Mouse (Mus musculus): ENCODE measurements around the gene Slit1.

Gene Slit1

GRCm38 (mm10) chr19:41743396-41743795 is at the start of gene Slit1:
TSS of gene Slit1 (minus strand) at chr19:41743665.
- no peak for DNase-seq (ENCODE audit: low read depth, low spot score)

DNA sequence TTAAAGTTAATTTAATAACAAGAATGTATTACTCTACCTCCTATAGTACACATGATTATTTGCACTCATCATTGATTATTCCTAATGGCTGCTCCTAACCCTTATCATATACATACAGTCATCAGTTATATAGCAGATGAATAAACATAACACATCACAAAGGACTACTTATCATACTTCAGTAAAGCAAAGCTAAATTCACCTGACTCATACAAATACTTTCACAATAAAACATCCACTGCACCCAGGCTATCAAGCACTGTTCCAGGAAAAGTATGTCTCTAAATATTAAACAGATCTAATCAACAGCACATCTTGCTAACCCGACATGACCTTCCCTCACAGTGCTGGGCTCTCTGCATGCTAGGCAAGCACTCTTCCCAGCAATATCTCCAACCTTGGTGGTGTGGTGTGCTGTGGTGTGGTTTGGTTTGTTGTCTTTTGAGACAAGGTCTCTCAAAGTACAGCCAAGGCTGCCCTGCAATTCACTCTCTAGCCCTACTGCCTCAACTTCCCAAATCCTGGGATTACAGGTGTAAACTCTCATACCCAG is 49.5 kb upstream of the Slit1 start:
- no peak for DNase-seq (ENCODE audit: low read depth, low spot score)

GRCm38 (mm10) chr19:41791384-41791783 is 47.9 kb upstream of the Slit1 start:
- no peak for DNase-seq (ENCODE audit: low read depth, low spot score)

- no peak for DNase-seq (ENCODE audit: low read depth, low spot score)
Measured at GRCm38 (mm10) chr19:41789110-41789961, 45.9 kb upstream of the Slit1 start.

- no peak for DNase-seq (ENCODE audit: low read depth, low spot score)
Measured at GRCm38 (mm10) chr19:41786896-41787295, 43.4 kb upstream of the Slit1 start.

GRCm38 (mm10) chr19:41777514-41777913 is 34.0 kb upstream of the Slit1 start:
- no peak for DNase-seq (ENCODE audit: low read depth, low spot score)

DNA sequence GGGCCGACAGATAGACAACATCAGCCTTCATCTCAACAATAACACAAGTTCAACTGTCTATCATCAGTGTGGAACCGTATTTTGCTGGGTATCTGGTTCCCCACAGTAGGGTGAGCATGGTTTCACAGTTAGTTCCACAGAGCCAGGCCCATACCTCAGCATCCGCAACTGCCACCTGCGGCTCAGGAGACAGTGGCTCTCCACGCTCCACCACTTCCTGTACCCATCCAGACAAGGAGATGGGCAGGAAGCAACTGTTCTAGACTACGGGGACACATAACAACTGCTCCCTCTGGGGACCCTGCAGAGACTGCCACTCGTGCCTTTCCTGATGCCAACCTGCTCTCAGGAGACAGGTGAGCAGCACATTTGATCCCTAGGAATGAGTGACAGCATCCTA is 25.2 kb upstream of the Slit1 start:
- no peak for DNase-seq (ENCODE audit: low read depth, low spot score)

- DNase-seq (ENCODE audit: low read depth, low spot score), result no peak
Measured at GRCm38 (mm10) chr19:41766628-41767027, 23.2 kb upstream of the Slit1 start.

GRCm38 (mm10) chr19:41763870-41764660 is 20.6 kb upstream of the Slit1 start:
- DNase-seq (ENCODE audit: low read depth, low spot score), result peak; percentile 97

GRCm38 (mm10) chr19:41761529-41761928 is 18.1 kb upstream of the Slit1 start:
- peak; percentile 34 for DNase-seq (ENCODE audit: low read depth, low spot score)

DNA sequence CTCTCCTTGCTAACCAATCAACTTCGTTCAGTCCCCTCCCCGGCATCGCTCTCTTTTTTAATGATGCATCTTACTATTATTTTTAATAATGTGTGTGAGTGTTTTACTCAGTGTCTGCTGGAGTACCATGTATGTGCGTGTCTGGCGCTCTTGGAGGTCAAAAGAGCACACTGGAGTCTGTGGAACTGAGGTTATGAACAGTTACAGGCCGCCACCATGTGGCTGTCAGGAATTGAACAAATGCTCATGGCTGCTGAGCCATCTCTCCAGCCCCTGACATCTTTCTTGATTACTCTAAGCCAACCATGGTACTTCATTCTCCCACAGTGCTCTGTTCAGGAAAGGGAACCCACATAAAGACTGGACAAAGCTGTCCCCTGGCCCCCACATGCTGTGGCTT is 16.3 kb upstream of the Slit1 start:
- peak; percentile 9 for DNase-seq (ENCODE audit: low read depth, low spot score)

- no peak for DNase-seq (ENCODE audit: low read depth, low spot score)
Measured at GRCm38 (mm10) chr19:41759270-41759669, 15.8 kb upstream of the Slit1 start.

- no peak for DNase-seq (ENCODE audit: low read depth, low spot score)
Measured at GRCm38 (mm10) chr19:41754760-41755159, 11.3 kb upstream of the Slit1 start.

GRCm38 (mm10) chr19:41751906-41752305 is 8.4 kb upstream of the Slit1 start:
- DNase-seq (ENCODE audit: low read depth, low spot score), result no peak

DNA sequence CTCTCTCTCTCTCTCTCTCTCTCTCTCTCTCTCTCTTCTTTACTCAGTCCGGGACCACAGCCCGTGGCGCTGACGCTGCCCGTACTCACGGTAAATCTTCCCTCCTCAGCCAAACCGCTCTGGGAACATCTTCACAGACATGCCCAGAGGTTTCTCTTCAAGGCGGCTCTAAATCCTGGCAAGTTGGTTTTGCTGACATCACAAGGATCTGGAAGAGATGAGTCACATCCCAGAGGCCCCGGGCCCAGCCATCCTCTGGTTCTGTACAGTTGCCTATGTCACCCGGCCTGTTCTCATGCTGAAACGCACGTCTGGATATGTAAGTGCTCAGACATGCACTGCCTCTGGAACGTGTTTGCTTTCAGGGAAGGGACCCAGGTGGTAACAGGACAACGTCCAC is 4.0 kb upstream of the Slit1 start:
- DNase-seq (ENCODE audit: low read depth, low spot score), result peak; percentile 64

GRCm38 (mm10) chr19:41745941-41746557 is 2.6 kb upstream of the Slit1 start:
- DNase-seq (ENCODE audit: low read depth, low spot score), result no peak

- DNase-seq (ENCODE audit: low read depth, low spot score), result no peak
Measured at GRCm38 (mm10) chr19:41738896-41739295, 4.6 kb downstream of the Slit1 start.

DNA sequence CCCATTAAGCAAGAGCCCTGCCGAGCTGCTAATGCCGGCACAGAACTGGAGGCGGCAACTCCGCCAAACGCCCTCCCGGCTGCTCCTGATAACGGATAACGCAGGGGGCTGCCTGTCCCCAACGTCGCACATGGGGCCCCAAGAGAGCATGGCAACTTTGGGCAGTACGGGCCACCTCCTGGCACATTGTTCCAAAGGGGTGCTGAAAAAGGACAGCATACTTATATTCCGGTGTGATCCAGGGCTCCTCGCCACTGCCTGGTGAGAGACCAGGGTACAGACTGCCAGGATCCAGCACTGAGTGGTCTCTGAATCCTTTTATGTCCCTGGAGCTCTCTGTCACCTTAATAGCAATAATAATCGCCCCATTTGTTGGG is 5.0 kb downstream of the Slit1 start:
- DNase-seq (ENCODE audit: low read depth, low spot score), result no peak

GRCm38 (mm10) chr19:41737657-41738428 is 5.6 kb downstream of the Slit1 start:
- no peak for DNase-seq (ENCODE audit: low read depth, low spot score)

GRCm38 (mm10) chr19:41734685-41735084 is 8.8 kb downstream of the Slit1 start:
- no peak for DNase-seq (ENCODE audit: low read depth, low spot score)

DNA sequence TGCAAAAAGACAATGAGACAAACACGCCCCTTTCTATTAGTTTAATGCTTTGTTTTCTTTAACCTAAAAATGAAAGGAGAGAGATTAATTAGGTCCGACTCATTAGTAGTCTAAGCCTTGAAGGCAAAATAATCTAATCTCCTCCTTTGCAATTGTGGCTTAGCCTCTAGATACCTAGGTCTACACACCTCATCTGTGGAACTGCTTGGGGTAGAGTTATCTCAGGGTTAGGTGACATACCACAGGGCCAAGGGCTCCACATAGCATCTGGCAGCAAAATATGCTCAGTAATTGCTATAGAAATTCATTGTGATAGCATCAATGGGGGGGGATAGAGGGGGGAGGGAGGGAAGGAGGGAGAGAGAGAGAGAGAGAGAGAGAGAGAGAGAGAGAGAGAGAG is 18.0 kb downstream of the Slit1 start:
- no peak for DNase-seq (ENCODE audit: low read depth, low spot score)
